Mouse (Mus musculus): ENCODE data around the gene Amigo2. TPM values are rescaled to one million over a fixed set of nuclear protein-coding genes. Genes with fewer than 3 reads are reported as not detected.

The Amigo2 gene
- total and polyA plus RNA-seq, 3 experiments = 6.4 to 23.0 (median 19.1) TPM

DNA sequence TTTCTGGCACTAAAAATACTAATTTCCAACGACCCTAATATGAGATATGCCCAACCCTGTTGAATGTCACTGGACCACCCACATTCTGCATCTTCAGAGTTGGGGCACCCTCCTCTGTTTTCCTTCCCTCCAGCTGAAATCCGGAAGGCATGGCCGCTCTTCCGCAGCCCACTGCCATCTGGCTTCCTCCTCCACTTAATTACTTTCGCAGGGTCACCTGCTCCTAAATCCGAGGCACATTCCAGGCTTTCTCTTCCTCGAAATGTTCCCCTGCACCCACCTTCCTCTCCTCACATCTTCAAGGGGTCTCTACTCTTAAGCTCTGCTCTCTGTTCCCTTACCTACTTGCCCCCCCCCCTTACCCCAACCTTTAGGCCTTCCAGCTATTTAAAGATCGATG, 23.1 kb downstream of the Amigo2 start:
- no peaks in the 10 kb centered on the region for H3K27me3 ChIP-seq (replicated peaks)
- DNase-seq (ENCODE audit: extremely low read depth) = no peak
- H3K27ac ChIP-seq (ENCODE audit: insufficient read depth, low read depth) = no peak overlapping the region
- H3K9me3 ChIP-seq (replicated peaks; ENCODE audit: low read length) = peaks cover 6% of the 10 kb centered on the region
- H3K36me3 ChIP-seq (replicated peaks in 1 of 2; ENCODE audit: control insufficient read depth in 1 of 2, insufficient read depth in 1 of 2, low read length in 1 of 2) = no peaks in the 10 kb centered on the region
- H3K79me2 ChIP-seq (replicated peaks; ENCODE audit: control insufficient read depth, extremely low read depth, insufficient read depth, poor library complexity, severe bottlenecking) = no peaks in the 10 kb centered on the region
- dilution Hi-C loops (cut with MboI; ENCODE audit: extremely low pct_ligation_motif_present, extremely low pct_unique_long_range_greater_than_20kb, low sequenced_read_pairs) = no loop called here
- in situ Hi-C loops (cut with MboI; ENCODE audit: low pct_ligation_motif_present, low pct_unique_long_range_greater_than_20kb, low sequenced_read_pairs) = no loop called here
- H3K9ac ChIP-seq (ENCODE audit: insufficient read depth, low read depth) = no peak overlapping the region
- H3K4me1 ChIP-seq (ENCODE audit: control insufficient read depth in 1 of 2, insufficient read depth in 2 of 2) = no peaks in the 10 kb centered on the region
- no peak overlapping the region for H3K4me2 ChIP-seq (ENCODE audit: insufficient read depth, low read depth, poor library complexity, severe bottlenecking)
- TF ChIP-seq ELF1 (IDR thresholded peaks at IDR 0.05; ENCODE audit: low read depth, low read length) = no peak
- no peak for TF ChIP-seq SIN3A (IDR thresholded peaks at IDR 0.05; ENCODE audit: low read length)
- TF ChIP-seq USF2 (conservative IDR thresholded peaks at IDR 0.05; ENCODE audit: low read depth, low read length) = no peak
- no peak for TF ChIP-seq TBP (conservative IDR thresholded peaks at IDR 0.05; ENCODE audit: low read depth, low read length)
- no peak for TF ChIP-seq GABPA (IDR thresholded peaks at IDR 0.05; ENCODE audit: insufficient replicate concordance, low read depth, low read length)
- TF ChIP-seq BHLHE40 (IDR thresholded peaks at IDR 0.05; ENCODE audit: low read depth, low read length) = no peak
- no peak for TF ChIP-seq PAX5 (IDR thresholded peaks at IDR 0.05; ENCODE audit: low read length)
- no peak for TF ChIP-seq MXI1 (IDR thresholded peaks at IDR 0.05; ENCODE audit: low read depth, low read length)
- no peak for TF ChIP-seq MAX (IDR thresholded peaks at IDR 0.05; ENCODE audit: low read length)
- no peak for TF ChIP-seq POLR2A (IDR thresholded peaks at IDR 0.05; ENCODE audit: low read depth, low read length)
- TF ChIP-seq USF1 (IDR thresholded peaks at IDR 0.05; ENCODE audit: low read depth, low read length) = no peak
- no peak for TF ChIP-seq RCOR1 (conservative IDR thresholded peaks at IDR 0.05; ENCODE audit: low read depth, low read length)
- TF ChIP-seq POLR2AphosphoS2 (IDR thresholded peaks at IDR 0.05; ENCODE audit: low read depth, low read length) = no peak
- no peak for TF ChIP-seq HCFC1 (IDR thresholded peaks at IDR 0.05; ENCODE audit: low read depth, low read length)
- no peak for TF ChIP-seq CHD1 (IDR thresholded peaks at IDR 0.05; ENCODE audit: low read depth, low read length)
- no peak for TF ChIP-seq ZMIZ1 (IDR thresholded peaks at IDR 0.05; ENCODE audit: low read depth, low read length)
- no peak for TF ChIP-seq JUND (conservative IDR thresholded peaks at IDR 0.05; ENCODE audit: low read depth, low read length)
- TF ChIP-seq JUN (IDR thresholded peaks at IDR 0.05; ENCODE audit: insufficient read depth, low read depth, low read length) = no peak
- TF ChIP-seq SMC3 (IDR thresholded peaks at IDR 0.05; ENCODE audit: low read depth, low read length) = no peak
- H3K4me3 ChIP-seq (replicated peaks in 1 of 3; ENCODE audit: low read depth in 2 of 3, low read length in 2 of 3, poor library complexity in 1 of 3) = no peak overlapping the region

DNA sequence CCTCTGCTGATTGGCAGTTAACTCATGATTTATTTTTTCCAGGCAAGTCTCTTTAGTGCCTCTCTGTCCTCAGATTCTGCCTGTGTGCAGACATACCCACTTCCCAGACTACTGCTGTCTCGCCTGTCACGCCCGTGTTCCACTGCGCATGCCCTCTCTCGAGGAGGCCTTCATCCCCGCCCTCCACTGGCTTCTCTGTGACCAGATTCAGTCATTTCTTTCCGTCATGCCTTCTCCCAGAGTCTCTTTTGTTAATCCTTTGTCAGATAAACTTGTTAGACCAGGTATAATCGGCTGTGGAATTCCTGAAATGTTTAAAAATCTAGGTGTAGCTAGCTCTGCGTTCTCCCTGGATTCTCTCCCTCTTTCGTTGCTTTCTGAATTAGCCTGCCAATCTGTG, 23.7 kb downstream of the Amigo2 start:
- Histone ChIP-seq H3K27me3 (replicated peaks) (no peaks in the 10 kb centered on the region), H3K9ac (ENCODE audit: insufficient read depth, low read depth) (no peak overlapping the region), H3K4me2 (ENCODE audit: insufficient read depth, low read depth, poor library complexity, severe bottlenecking) (no peak overlapping the region), H3K27ac (ENCODE audit: insufficient read depth, low read depth) (no peak overlapping the region), H3K36me3 (replicated peaks in 1 of 2; ENCODE audit: control insufficient read depth in 1 of 2, insufficient read depth in 1 of 2, low read length in 1 of 2) (no peaks in the 10 kb centered on the region), H3K9me3 (replicated peaks; ENCODE audit: low read length) (peaks cover 6% of the 10 kb centered on the region), H3K4me3 (replicated peaks in 1 of 3; ENCODE audit: low read depth in 2 of 3, low read length in 2 of 3, poor library complexity in 1 of 3) (no peak overlapping the region), H3K79me2 (replicated peaks; ENCODE audit: control insufficient read depth, extremely low read depth, insufficient read depth, poor library complexity, severe bottlenecking) (no peaks in the 10 kb centered on the region), H3K4me1 (ENCODE audit: control insufficient read depth in 1 of 2, insufficient read depth in 2 of 2) (no peaks in the 10 kb centered on the region)
- in situ Hi-C loops (cut with MboI; ENCODE audit: low pct_ligation_motif_present, low pct_unique_long_range_greater_than_20kb, low sequenced_read_pairs) = no loop called here
- dilution Hi-C loops (cut with MboI; ENCODE audit: extremely low pct_ligation_motif_present, extremely low pct_unique_long_range_greater_than_20kb, low sequenced_read_pairs) = no loop called here
- TF ChIP-seq ETS1 (conservative IDR thresholded peaks at IDR 0.05; ENCODE audit: low read depth, low read length) (no peak), MEF2A (IDR thresholded peaks at IDR 0.05; ENCODE audit: borderline replicate concordance, low read depth, low read length) (no peak), GABPA (IDR thresholded peaks at IDR 0.05; ENCODE audit: insufficient replicate concordance, low read depth, low read length) (no peak), USF2 (conservative IDR thresholded peaks at IDR 0.05; ENCODE audit: low read depth, low read length) (no peak), NRF1 (IDR thresholded peaks at IDR 0.05; ENCODE audit: low read depth, low read length) (no peak), POLR2A (IDR thresholded peaks at IDR 0.05; ENCODE audit: low read depth, low read length) (no peak), BHLHE40 (IDR thresholded peaks at IDR 0.05; ENCODE audit: low read depth, low read length) (no peak), ZKSCAN1 (IDR thresholded peaks at IDR 0.05; ENCODE audit: borderline replicate concordance, low read depth, low read length) (no peak), TCF12 (IDR thresholded peaks at IDR 0.05; ENCODE audit: low read depth, low read length) (no peak), ZMIZ1 (IDR thresholded peaks at IDR 0.05; ENCODE audit: low read depth, low read length) (no peak), PAX5 (IDR thresholded peaks at IDR 0.05; ENCODE audit: low read length) (no peak), CHD1 (IDR thresholded peaks at IDR 0.05; ENCODE audit: low read depth, low read length) (no peak)
- no peak for DNase-seq (ENCODE audit: extremely low read depth)
